Mouse (Mus musculus): ENCODE measurements around the gene Tmem80. TPM values are rescaled to one million over a fixed set of nuclear protein-coding genes. Genes with fewer than 3 reads are reported as not detected.

Gene Tmem80
- polyA plus RNA-seq, 1 experiment = 66.7 TPM

DNA sequence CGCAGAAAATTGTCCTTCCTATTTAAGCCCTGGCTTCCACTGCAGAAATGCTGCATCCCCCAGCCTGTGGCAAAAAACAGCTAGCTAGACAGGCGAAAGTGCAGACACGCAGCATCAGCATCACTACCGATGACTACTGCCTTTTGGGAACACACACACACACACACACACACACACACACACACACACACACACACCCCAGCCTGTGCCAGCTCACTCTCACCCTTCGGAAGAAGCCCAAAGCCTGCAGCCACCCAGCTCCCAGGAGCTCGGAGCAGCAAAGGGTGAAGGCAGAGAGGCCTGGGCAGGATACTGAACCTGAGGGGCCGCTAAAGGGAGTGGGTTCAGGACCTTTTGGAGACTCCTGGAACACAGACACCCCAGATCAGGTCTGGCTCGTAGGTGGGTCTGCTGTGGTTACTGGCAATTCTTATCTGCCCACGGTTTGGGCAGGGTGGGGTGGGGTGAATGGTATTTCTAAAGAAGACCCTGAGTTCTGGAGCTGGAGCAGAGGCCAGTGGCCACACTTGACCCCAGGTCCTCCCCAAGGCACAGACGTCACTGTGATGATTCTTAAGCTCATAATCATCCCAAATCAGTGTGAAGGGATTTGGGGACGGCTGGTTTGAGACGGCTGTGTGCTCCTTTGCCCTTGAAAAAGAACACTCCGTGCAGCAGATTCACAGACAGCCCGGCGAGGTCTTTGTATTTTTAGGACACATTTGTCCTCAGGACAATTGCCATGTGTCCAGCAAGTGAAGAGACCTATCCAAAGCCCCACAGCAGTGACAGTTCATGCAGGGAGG is 34.8 kb upstream of the Tmem80 start:
- Histone ChIP-seq H3K4me1 (ENCODE audit: control insufficient read depth, insufficient read depth, low read length) (no peaks in the 10 kb centered on the region), H3K4me3 (replicated peaks; ENCODE audit: insufficient read depth, low read depth, low read length) (no peak overlapping the region), H3K27me3 (ENCODE audit: control insufficient read depth, insufficient read depth, low read length) (no peaks in the 10 kb centered on the region; the same call in 1 of the 2 replicates), H3K27ac (ENCODE audit: insufficient read depth, low read length) (no peak overlapping the region)
- TF ChIP-seq POLR2A (IDR thresholded peaks at IDR 0.05; ENCODE audit: borderline replicate concordance, insufficient read depth, low read length) = no peak
- TF ChIP-seq CTCF (IDR thresholded peaks at IDR 0.05; ENCODE audit: borderline replicate concordance, insufficient read depth, low read depth, low read length) = no peak
- DNase-seq = no peak
- 83% methylated on average over 15 of the region's 15 CpGs for WGBS

DNA sequence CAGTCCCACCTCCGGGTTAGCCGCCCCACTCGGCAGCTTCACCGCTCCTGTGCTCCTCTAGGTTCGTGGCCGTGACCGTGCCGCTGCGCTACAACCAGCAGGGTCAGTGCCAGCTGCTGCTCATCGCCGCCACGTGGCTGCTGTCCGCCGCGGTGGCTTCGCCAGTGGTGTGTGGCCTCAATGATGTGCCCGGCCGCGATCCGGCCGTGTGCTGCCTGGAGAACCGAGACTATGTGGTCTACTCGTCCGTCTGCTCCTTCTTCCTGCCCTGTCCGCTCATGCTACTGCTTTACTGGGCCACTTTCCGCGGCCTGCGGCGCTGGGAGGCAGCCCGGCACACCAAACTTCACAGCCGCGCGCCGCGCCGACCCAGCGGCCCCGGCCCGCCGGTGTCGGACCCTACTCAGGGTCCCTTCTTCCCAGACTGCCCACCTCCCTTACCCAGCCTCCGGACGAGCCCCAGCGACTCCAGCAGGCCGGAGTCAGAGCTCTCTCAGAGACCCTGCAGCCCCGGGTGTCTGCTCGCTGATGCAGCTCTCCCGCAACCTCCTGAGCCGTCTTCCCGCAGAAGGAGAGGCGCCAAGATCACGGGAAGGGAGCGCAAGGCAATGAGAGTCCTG is 33.6 kb upstream of the Tmem80 start:
- TF ChIP-seq CTCF (IDR thresholded peaks at IDR 0.05; ENCODE audit: borderline replicate concordance, insufficient read depth, low read depth, low read length) (no peak; the same call in 1 of the 2 replicates), POLR2A (IDR thresholded peaks at IDR 0.05; ENCODE audit: borderline replicate concordance, insufficient read depth, low read length) (no peak)
- 1% methylated on average over 53 of the region's 53 CpGs for WGBS
- H3K27ac ChIP-seq (ENCODE audit: insufficient read depth, low read length) = no peak overlapping the region
- H3K4me1 ChIP-seq (ENCODE audit: control insufficient read depth, insufficient read depth, low read length) = no peaks in the 10 kb centered on the region
- H3K4me3 ChIP-seq (replicated peaks; ENCODE audit: insufficient read depth, low read depth, low read length) = peak overlapping the region; percentile 35
- peak in 1 of 2 experiments; percentile 53 for DNase-seq
- H3K27me3 ChIP-seq (ENCODE audit: control insufficient read depth, insufficient read depth, low read length) = no peaks in the 10 kb centered on the region; the same call in 1 of the 2 replicates

DNA sequence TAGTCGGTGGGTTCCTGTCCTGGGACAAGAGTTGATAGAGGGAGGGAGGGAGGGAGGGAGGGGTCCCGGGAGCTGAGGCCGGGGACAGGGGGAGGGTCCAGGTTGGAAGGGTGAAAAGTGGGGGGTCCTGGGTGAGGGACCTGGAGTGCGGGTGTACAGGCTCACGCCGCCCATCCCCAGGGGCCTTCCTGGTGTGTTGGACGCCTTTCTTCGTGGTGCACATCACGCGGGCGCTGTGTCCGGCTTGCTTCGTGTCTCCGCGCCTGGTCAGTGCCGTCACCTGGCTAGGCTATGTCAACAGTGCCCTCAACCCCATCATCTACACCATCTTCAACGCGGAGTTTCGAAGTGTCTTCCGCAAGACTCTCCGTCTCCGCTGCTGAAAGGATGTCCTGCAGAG is 33.1 kb upstream of the Tmem80 start:
- Histone ChIP-seq H3K27me3 (ENCODE audit: control insufficient read depth, insufficient read depth, low read length) (no peaks in the 10 kb centered on the region; the same call in 1 of the 2 replicates), H3K27ac (ENCODE audit: insufficient read depth, low read length) (no peak overlapping the region), H3K4me3 (replicated peaks; ENCODE audit: insufficient read depth, low read depth, low read length) (no peak overlapping the region), H3K4me1 (ENCODE audit: control insufficient read depth, insufficient read depth, low read length) (no peaks in the 10 kb centered on the region)
- DNase-seq = no peak
- TF ChIP-seq CTCF (IDR thresholded peaks at IDR 0.05; ENCODE audit: borderline replicate concordance, insufficient read depth, low read depth, low read length) = no peak
- WGBS = 16% methylated on average over 22 of the region's 22 CpGs

DNA sequence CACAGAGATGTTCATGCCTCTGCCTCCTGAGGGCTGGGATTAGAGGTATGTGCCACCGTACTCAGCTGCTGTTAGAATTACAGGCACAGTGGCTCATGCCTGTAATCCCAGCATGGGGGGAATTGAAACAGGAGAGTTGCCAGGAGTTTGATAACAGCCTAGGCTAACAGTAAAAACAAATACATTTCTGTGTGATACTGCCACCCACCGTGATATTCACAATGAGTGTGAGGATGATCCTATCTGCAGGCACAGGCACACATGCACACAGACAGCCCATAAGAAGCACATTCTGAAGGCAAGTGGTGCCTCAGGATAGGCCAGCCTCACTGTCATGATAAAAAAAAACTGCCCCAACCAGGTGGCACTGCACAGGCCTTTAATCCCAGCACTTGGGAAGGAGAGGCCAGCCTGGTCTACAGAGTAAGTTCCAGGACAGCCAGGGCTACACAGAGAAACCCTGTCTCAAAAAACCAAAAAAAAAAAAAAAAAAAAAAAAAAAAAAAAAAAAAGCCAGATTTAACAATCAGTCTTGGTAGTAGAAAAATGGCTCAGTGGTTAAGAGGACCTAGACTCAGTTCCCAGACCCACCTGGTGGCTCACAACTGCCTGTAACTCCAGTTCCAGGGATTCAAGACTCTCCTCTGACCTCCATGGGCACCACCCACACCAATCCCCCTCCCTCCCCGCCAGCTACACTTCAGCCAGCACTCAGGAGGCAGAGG is 29.5 kb upstream of the Tmem80 start:
- DNase-seq = no peak
- TF ChIP-seq POLR2A (IDR thresholded peaks at IDR 0.05; ENCODE audit: borderline replicate concordance, insufficient read depth, low read length) (no peak), CTCF (IDR thresholded peaks at IDR 0.05; ENCODE audit: borderline replicate concordance, insufficient read depth, low read depth, low read length) (no peak)
- 61% methylated on average over 3 of the region's 3 CpGs for WGBS
- Histone ChIP-seq H3K4me3 (replicated peaks; ENCODE audit: insufficient read depth, low read depth, low read length) (no peak overlapping the region), H3K4me1 (ENCODE audit: control insufficient read depth, insufficient read depth, low read length) (peaks cover 6% of the 10 kb centered on the region), H3K27me3 (ENCODE audit: control insufficient read depth, insufficient read depth, low read length) (no peaks in the 10 kb centered on the region; the same call in 1 of the 2 replicates), H3K27ac (ENCODE audit: insufficient read depth, low read length) (no peak overlapping the region)

DNA sequence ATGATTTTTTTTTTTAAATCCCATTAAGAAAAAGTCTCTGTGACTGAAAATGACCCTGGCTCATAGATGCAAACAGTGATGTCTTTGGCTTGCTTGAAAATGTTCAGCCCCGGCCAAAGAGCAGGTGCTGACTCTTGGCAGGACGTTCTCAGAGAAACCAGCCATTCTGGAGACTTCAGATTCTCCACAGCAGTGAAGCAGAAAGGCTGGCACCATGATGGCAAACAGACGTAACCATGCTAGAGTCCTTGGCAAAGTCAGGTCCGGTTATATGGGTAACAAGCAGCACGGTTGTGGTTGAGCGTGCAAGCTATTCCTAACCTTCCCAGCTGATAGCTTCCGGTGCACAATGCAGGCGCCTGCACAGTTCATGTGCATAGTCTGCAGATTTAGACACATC is 28.4 kb upstream of the Tmem80 start:
- no peak overlapping the region for H3K27ac ChIP-seq (ENCODE audit: insufficient read depth, low read length)
- DNase-seq = peak; percentile 72 to 92
- TF ChIP-seq CTCF (IDR thresholded peaks at IDR 0.05; ENCODE audit: borderline replicate concordance, insufficient read depth, low read depth, low read length) = no peak
- no peak for TF ChIP-seq POLR2A (IDR thresholded peaks at IDR 0.05; ENCODE audit: borderline replicate concordance, insufficient read depth, low read length)
- H3K4me3 ChIP-seq (replicated peaks; ENCODE audit: insufficient read depth, low read depth, low read length) = no peak overlapping the region
- 32% methylated on average over 8 of the region's 8 CpGs for WGBS
- no peaks in the 10 kb centered on the region; the same call in 1 of the 2 replicates for H3K27me3 ChIP-seq (ENCODE audit: control insufficient read depth, insufficient read depth, low read length)
- peaks cover 6% of the 10 kb centered on the region for H3K4me1 ChIP-seq (ENCODE audit: control insufficient read depth, insufficient read depth, low read length)

DNA sequence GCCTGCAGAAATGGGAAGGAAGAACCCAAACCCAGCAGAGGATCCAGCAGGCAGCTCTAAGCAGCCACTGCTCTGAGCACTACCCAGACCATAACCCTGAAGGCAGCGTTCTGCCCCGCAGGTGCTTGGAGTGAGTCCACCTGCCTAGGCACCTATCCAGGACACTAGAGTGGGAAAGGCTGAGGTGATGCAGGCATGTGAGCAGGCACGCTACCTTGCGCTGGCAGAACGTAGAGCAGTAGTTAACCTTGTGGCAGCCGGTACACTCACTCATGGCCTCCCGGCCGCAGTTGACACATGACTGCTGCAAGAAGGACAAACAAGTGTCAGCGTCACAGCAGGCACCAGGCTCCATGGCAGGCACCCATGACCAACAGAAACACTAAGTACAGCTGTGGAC is 26.2 kb upstream of the Tmem80 start:
- WGBS = 27% methylated on average over 9 of the region's 9 CpGs
- no peaks in the 10 kb centered on the region for H3K27me3 ChIP-seq (ENCODE audit: control insufficient read depth, insufficient read depth, low read length)
- DNase-seq = peak; percentile 84
- peaks cover 6% of the 10 kb centered on the region for H3K4me1 ChIP-seq (ENCODE audit: control insufficient read depth, insufficient read depth, low read length)
- no peak overlapping the region for H3K4me3 ChIP-seq (replicated peaks; ENCODE audit: insufficient read depth, low read depth, low read length)
- no peak overlapping the region for H3K27ac ChIP-seq (ENCODE audit: insufficient read depth, low read length)
- TF ChIP-seq POLR2A (IDR thresholded peaks at IDR 0.05; ENCODE audit: borderline replicate concordance, insufficient read depth, low read length) (no peak), CTCF (IDR thresholded peaks at IDR 0.05; ENCODE audit: borderline replicate concordance, insufficient read depth, low read depth, low read length) (no peak)

DNA sequence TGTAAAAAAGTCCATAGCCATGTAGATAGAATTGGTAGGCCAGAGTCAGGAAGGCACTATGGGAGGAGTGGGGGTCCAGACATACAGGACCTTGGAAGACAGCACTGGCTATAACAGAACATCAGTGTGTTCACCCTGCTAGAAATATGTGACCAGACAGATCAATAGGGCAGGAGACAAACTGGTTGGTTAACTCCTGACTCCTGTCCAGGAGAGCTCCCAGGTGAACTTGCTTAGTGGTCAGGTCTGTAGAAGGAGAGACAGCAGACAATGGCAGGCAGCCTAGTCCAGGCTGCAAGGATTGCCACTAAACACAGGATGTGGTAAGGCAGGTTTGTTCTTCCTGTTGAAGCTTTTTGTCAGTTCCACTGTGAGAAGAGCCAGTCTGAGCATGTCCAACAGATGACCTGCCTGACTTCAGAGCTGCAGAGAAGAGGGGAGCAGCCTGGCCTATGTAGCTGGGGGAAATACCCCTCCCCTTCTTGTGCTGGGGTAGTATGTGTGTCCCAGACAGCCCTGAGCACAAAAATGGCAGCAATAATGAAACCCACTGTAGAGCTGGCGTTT is 24.8 kb upstream of the Tmem80 start:
- Histone ChIP-seq H3K4me3 (replicated peaks; ENCODE audit: insufficient read depth, low read depth, low read length) (no peak overlapping the region), H3K27me3 (ENCODE audit: control insufficient read depth, insufficient read depth, low read length) (no peaks in the 10 kb centered on the region), H3K4me1 (ENCODE audit: control insufficient read depth, insufficient read depth, low read length) (peaks cover 6% of the 10 kb centered on the region), H3K27ac (ENCODE audit: insufficient read depth, low read length) (no peak overlapping the region)
- no peak for TF ChIP-seq POLR2A (IDR thresholded peaks at IDR 0.05; ENCODE audit: borderline replicate concordance, insufficient read depth, low read length)
- no peak for TF ChIP-seq CTCF (IDR thresholded peaks at IDR 0.05; ENCODE audit: borderline replicate concordance, insufficient read depth, low read depth, low read length)
- 96% methylated on average over 1 of the region's 1 CpGs for WGBS
- no peak for DNase-seq

Measured in cerebellum, adult 2 months (tissue).